In genomic region chr9:32668075-32668673, GRCm38 (mm10) we compare ENCODE assay signal across 10 mouse cellular contexts. TPM values are rescaled to one million over a fixed set of nuclear protein-coding genes. Genes with fewer than 3 reads are reported as not detected.
DNase-seq lines count a peak whose midpoint lies in the region; ATAC-seq and TF ChIP-seq lines count a peak whose summit lies in the region.
"Had no signal": no experiment of that assay in that cellular context is flagged by ENCODE, and none has a peak within 500 bp of the region (broad histone marks: within the 10 kb centered on the region; RNA-seq: fewer than 3 reads in every experiment).

No protein-coding gene starts in this region.

- H3K4me2 ChIP-seq in lung, embryonic 14.5 days: 0 out of 2 replicates have a peak overlapping the region, but pooled peaks have one; percentile 31

- DNase-seq in lung, embryonic 14.5 days: peak; percentile 33
- DNase-seq in lung, adult 18-20 months: no peak
- peak; percentile 33 for DNase-seq in brain, adult 2 months (ENCODE audit: low read depth, low spot score)
- peak; percentile 49 for DNase-seq in induced T-regulatory cell, adult 2 months (ENCODE audit: low read depth)
- no peak for DNase-seq in ovary, postnatal 14 days (ENCODE audit: low spot score)
- no peak for DNase-seq in gastrocnemius, postnatal 25 days
- no peak for DNase-seq in left cerebral cortex, adult 18-20 months (ENCODE audit: low spot score in 2 of 2)
- DNase-seq: kidney, postnatal 4 days had no signal

- H3K4me1 ChIP-seq in lung, embryonic 14.5 days (ENCODE audit: insufficient read depth): peaks cover 41% of the 10 kb centered on the region

- 49% methylated on average over 9 of the region's 9 CpGs for WGBS in lung, embryonic 14.5 days

- ATAC-seq in lung, embryonic 14.5 days (ENCODE audit: insufficient read depth): no peak
- peak; percentile 36 for ATAC-seq in CD4-positive, CD25-positive, alpha-beta regulatory T cell, adult 4 months

- no peaks in the 10 kb centered on the region for H3K36me3 ChIP-seq in lung, embryonic 14.5 days (ENCODE audit: insufficient read depth)
- H3K36me3 ChIP-seq: embryonic facial prominence, embryonic 15.5 days had no signal

- no peak overlapping the region for H3K9ac ChIP-seq in lung, embryonic 14.5 days
- H3K9ac ChIP-seq: embryonic facial prominence, embryonic 15.5 days had no signal

- no peaks in the 10 kb centered on the region for H3K9me3 ChIP-seq in lung, embryonic 14.5 days (ENCODE audit: low read depth, low read length)
- H3K9me3 ChIP-seq: embryonic facial prominence, embryonic 15.5 days had no signal

- H3K27ac ChIP-seq in lung, embryonic 14.5 days (ENCODE audit: low read depth): peak overlapping the region; percentile 74
- H3K27ac ChIP-seq: embryonic facial prominence, embryonic 15.5 days had no signal

- H3K27me3 ChIP-seq in lung, embryonic 14.5 days (ENCODE audit: insufficient read depth, low read length): no peaks in the 10 kb centered on the region

- H3K4me3 ChIP-seq in lung, embryonic 14.5 days (ENCODE audit: low read depth, low read length): no peak overlapping the region
- H3K4me3 ChIP-seq: embryonic facial prominence, embryonic 15.5 days had no signal

- TF ChIP-seq CTCF in lung, embryonic 14.5 days (IDR thresholded peaks at IDR 0.05; ENCODE audit: low read depth): no peak

RNA-seq across cellular contexts. Expression of gene Ets1, which starts 32.2 kb away (rescaled TPM):
- polyA plus RNA-seq in lung, embryonic 14.5 days (2014; fragmentation: Nextera tagmentation; extraction: Ambion mirVana): 79.2 and 87.6 TPM in 2 replicates
- polyA plus RNA-seq in CD4-positive, CD25-positive, alpha-beta regulatory T cell, adult 4 months (2017; shearing (Covaris generic)): 1,000 to 10,000 TPM in 1 of 2 experiments, 100 to 1,000 TPM in 1; 800 to 1,019 TPM
- 10 to 100 TPM; 19.1 to 21.7 TPM for total RNA-seq in gastrocnemius, postnatal 25 days (2021)
- 1 to 10 TPM; 8.7 to 9.8 TPM for total RNA-seq in left cerebral cortex, adult 18-20 months (2021)

Comparison
In these comparisons a context has a peak if more than half of its experiments do, and no peak if none do; other contexts are left out.
1. DNase-seq: peak in lung, embryonic 14.5 days (single experiment), brain, adult 2 months (single experiment) and induced T-regulatory cell, adult 2 months (single experiment); none in lung, adult 18-20 months (0 of 2), ovary, postnatal 14 days (single experiment), gastrocnemius, postnatal 25 days (single experiment) and left cerebral cortex, adult 18-20 months (0 of 2).